Mouse (Mus musculus): ENCODE measurements around the gene Rbm15. TPM values are rescaled to one million over a fixed set of nuclear protein-coding genes. Genes with fewer than 3 reads are reported as not detected.
"Not testable (repeated sequence)": the region's sequence is repeated elsewhere in the genome, so short reads cannot be mapped to it uniquely, and the experiment has no call there.

Rbm15 gene
- total RNA-seq, 4 experiments from 2014 or later, result 30.6 to 48.1 (median 36.7) TPM

DNA sequence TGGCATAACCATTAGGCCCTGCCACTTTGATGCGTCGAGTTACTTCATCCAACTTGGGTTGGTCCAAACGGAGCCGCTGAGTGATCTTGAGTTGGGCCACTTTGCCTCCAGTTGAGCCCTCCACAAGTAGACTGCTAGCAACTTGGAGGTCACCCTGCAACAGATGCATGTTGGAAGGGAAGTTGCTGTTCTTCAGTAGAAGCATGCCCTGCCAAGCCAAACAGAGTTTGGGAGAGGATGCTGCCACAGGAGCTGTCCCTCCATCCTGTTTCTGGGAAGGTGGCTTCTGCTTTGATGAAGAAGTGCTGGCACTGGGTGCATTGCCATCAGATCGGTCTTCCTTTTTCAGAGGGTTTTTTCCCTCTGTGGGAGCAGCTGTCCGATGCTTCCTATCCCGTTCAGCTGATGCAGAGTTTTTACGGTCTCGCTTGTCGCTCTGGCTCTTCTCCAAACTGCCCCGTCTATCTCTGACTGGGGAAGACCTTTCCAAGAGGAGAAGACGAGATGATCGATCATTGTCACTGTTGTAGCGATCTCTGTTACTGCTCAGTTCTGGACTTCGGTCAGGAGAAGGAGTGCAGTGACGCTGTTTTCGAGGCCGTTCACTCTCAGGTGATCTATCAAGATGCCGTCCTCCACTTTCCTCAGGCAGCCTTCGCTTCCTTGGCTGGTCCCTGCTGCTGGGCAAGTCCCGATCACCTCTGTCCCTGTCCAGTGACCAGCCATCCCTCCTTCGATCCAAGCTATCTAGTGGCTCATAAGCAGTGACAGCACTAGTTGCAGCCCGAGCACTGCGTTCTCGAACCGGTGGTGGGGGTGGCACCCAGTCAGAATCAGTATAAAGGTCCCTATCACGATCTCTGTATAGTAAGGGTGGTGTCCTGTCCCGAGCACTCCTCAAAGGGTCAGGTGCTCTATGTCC, 2.7 kb downstream of the Rbm15 start:
- peak; percentile 29 for DNase-seq

DNA sequence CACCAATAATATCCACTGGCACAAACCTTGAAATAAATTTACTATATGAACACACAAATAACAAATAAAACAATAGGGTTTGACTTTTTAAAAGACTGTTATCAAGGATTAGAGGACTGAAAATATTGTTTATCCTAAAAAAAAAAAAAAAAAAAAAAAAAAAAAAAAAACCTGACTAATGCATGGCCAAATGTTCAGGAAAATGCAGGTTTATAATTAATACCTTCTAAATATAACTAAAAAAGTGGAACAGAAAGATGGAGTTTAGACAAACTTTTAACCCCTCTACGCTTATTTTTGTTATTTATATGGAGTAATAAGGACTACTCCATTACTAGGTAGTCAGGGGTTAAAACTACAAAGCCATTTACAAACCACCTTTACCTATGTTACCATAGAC, 7.0 kb downstream of the Rbm15 start:
- no peak for DNase-seq

DNA sequence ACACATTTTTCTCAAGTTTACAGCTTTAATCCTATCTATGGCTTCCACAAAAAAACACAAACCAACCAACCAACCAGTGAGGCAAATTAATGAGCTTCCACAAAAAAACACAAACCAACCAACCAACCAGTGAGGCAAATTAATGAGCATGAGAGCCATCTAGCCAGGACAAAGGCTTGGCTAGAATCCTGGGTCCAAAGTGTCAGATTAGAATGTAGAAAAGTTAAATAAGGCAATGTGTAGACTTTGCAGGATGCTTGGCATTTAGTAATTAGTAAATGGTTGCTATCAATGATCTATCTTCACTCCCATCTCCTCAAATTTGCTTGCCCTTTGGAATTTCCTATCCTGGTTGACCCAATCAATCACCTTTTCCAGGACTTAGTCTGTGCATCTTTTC, 11.7 kb downstream of the Rbm15 start:
- DNase-seq, result no peak

DNA sequence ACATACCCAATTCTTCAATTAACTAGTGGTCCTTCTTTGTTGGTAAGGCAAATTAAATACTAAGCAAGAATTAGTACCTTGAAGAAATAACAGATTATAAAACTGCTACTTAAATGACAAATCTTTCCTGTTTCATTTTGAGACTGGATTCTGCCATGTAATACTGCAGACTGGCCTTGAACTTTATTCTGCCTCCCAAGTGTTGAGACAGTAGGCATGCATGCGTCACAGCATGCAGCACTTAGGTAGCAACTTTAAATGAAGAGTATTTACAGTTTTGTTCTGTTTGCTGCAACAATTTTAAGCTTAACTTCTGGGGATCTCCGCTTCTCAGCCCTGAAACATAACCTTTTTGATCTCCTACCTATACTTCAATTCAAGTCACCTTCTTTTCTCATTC, 12.3 kb downstream of the Rbm15 start:
- DNase-seq, result peak; percentile 31

DNA sequence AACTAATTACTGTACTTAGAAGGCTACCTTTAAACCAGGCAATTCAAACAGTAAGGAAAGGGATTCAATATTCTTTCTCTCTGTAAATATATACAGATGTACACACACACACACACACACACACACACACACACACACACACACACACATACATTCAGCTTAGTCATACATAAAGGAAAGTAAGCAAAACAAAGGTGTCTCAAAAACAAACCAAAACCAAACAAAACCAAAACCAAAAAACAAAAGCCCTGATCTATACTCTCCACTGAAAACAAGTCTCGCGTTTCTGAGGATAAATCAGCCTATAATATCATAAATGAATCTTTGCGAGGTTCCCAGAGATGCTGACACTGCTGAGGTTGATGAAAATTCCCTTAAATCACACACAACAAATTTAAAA, 16.1 kb downstream of the Rbm15 start:
- no peak for DNase-seq

DNA sequence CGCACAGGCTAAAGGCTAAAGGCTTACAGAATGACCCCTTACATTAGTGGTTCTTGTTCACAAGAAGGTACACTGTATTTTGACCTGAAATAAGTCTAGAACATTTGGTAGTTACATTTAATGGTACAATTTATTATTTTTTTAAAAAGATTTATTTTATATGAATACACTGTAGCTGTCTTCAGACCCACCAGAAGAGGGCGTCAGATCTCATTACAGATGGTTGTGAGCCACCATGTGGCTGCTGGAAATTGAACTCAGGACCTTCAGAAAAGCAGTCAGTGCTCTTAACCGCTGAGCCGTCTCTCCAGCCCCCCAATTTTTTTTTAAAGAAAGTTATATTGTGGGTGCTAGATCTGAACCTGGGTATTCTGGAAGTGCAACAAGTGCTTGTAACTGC, 36.6 kb downstream of the Rbm15 start:
- not testable (repeated sequence) for DNase-seq

DNA sequence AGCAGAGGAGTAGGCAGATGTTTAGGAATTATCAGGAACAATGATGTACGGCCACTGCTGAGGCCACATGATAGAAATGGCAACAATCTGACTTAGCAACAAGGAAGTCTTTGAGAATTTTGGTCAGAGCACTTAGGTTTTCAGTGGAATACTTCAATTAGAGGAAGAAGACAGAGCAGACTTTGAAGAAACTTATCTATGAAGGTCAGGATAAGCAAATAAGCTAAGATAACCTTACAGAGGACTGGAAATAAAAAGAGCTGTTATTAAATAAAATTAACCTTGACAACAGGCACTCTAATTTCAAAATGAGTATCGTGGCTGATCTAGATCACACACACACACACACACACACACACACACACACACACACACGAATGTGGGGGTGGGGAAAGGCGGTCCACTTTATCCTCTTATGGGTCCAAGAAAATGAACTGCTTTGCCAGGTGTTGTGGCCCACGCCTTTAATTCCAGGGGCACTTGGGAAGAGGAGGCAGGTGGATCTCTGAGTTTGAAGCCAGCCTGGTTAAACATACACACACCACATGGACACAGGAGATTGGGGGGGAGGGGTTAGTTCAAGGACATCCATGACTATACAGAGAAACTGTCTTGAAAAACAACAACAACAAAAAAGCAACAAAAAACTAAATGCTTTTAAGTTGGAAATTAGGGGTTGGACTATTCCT, 37.7 kb downstream of the Rbm15 start:
- DNase-seq, result no peak

DNA sequence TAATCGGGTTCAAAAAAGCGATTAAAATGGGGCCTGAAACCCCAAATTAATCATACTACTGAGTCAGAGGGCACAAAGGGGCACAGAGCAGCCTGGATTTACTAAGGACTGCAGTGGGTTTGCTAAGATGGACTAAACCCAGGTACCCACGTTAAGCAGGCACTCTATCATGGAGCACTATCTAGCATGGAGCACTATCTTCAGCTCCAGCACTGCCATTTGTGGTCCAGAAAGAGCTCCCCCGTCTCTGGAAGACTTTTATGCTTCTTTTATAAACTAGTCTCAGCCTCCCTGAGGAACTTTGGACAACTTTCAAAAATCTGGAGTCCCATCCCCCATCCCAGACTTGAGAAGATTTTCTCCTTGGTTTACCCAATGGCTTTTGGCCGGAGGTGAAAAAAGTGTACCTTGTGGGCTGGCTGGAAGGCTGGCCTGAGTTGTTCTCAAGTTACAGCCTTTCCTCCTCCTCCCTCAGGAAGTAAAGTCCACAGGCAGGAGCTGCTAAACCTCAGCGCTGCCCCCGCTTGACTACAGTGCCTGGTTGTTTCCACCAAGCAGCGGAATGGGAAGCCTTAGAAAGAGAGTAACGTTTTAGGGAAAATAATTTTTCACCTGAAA, 42.6 kb downstream of the Rbm15 start, which contains the start of gene Slc16a4:
Slc16a4 (plus strand) TSS at position 467 of the 618 bp plus-strand sequence.
- DNase-seq, result no peak

DNA sequence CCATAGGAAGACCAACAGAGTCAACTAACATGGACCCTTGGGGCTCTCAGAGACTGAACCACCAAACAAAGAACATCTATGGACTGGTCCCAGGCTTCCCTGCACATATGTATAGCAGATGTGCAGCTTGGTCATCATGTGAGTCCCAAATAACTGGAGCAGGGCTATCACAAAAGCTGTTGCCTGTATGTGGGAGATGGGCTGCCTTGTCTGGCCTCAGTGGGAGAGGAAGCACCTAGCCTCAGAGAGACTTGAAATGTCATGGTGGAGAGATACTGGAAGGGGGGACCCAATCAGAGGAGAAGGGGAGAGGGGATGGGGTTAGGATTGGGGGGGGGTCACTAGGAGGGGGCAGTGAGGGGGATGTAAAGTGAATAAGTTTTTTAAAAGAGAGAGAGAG, 46.1 kb downstream of the Rbm15 start:
- DNase-seq, result no peak

DNA sequence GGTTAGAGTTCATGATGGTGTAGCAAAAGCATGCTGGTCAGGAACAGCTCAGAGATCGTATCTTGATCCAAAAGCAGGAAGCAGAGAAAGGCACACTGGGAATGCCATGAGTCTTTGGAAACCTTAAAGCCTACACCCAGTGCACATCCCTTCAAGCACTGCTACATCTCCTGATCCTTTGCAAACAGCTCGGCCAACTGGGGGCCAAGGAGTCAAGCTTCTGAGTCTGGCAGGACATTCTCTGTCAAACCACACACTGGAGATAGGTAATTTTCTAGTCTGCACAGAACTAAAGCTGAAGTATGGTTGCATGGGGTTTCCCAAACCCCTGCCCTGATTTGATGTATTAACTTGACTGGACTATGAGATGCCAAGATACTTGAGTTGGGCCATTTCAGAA, 47.4 kb downstream of the Rbm15 start:
- DNase-seq, result no peak

DNA sequence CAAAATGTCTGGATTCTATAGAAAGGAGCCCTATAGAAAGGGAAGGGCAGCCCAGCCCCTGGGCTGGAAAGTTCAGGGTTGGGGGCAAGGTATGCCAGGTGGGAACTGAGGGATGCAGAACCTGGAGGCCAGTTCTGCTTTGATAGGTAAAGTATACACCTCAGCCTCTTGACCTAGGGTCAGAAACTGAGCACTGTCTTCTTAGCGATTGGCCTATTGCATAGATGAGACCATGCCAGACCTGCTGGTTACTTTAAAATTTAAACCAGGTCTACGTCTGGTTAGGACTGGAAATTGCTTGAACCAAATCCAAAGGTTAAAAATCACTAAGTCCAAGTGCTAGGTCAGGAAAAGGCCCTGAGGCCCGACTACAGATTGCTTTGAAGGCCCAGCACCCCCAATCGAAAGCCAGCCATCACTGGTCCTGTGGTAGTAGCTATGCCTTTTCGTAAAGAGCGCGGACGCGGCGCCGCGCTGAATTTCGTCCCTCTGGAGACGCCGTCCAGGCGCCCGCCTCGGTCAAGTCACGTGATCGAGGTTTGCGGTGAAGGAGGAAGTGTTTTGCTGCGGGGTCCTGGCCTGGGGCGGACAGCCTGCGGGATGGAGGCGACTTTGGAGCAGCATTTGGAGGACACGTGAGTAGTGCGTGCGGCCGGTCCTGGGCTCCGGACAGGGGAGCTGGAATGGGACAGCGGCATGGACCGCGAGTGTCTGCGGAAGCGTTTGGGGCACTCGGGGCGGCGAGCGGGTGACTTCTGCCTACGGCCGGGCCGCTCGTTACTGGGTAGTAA, 54.8 kb downstream of the Rbm15 start, which contains the start of gene Lamtor5:
Lamtor5 (plus strand) TSS at position 380 of the 791 bp plus-strand sequence.
- DNase-seq, result peak; percentile 85

DNA sequence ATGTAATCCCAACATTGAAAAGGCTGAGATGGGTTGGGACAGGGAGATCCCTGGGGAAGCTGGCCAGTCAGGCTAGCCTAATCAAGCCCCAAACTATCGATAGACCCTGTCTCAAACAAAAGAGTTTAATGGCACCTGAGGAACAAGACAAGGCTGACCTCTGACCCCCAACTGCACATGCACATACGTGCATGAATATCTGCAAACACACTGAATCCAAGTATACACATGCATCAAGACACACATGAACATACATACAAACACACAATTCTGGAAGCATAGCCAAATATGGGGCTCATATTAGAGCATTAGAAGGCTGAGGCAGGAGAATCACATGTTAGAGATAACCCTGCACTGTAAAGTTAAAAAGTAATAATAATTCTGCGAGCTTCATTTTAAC, 56.8 kb downstream of the Rbm15 start:
- DNase-seq, result no peak

DNA sequence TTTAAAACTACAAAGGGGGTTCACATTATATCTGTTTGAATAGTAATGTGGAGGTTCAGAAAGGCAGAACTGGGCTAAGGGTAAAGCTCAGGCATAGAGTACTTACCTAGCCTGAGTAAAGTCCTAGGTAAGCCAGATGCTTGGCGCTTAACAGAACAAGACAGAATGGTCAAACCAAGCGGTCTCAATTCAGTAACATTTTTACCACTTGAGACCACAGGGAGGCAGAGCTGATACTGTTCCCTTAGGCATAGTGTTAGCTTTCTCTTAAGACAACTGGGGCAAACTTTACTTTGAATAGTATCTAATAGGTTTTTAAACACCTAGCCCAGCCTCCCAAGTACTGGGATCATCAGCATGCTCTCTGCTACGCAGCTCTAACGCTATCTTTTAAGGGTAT, 57.5 kb downstream of the Rbm15 start:
- DNase-seq, result no peak

Other genes with a start within 250 kb of the Rbm15 start
- 1 to 10 TPM in 2 of 4 experiments, under 1 TPM in 2; 0.61 to 2.3 (median 1.1) TPM for gene Kcna2, start 232.5 kb downstream of the Rbm15 start, total RNA-seq (2022)
- not detected for gene Kcna10, start 150.6 kb downstream of the Rbm15 start, total RNA-seq (2022)
- under 1 TPM in 3 of 4 experiments, not detected in 1; 0.20 to 0.31 (median 0.28) TPM for gene Cym, start 111.9 kb downstream of the Rbm15 start, total RNA-seq (2022)
- gene A630076J17Rik, start 103.1 kb downstream of the Rbm15 start, total RNA-seq (2022), result not detected
- 1 to 10 TPM in 1 of 4 experiments, under 1 TPM in 2, not detected in 1; 0.35 to 1.0 (median 0.52) TPM for gene Prok1, start 94.0 kb downstream of the Rbm15 start, total RNA-seq (2022)
- gene Lamtor5, start 54.8 kb downstream of the Rbm15 start, total RNA-seq (2022), result 10 to 100 TPM; 78.3 to 97.4 (median 85.7) TPM
- gene Slc16a4, start 42.4 kb downstream of the Rbm15 start, total RNA-seq (2022), result under 1 TPM; 0.12 to 0.86 (median 0.31) TPM
- gene Kcnc4, start 125.9 kb upstream of the Rbm15 start, total RNA-seq (2022), result 10 to 100 TPM; 10.3 to 19.0 (median 12.7) TPM
- 10 to 100 TPM in 2 of 4 experiments, 1 to 10 TPM in 2; 8.9 to 20.2 (median 13.4) TPM for gene Slc6a17, start 184.3 kb upstream of the Rbm15 start, total RNA-seq (2022)
- not detected for gene Ubl4b, start 221.4 kb upstream of the Rbm15 start, total RNA-seq (2022)

Data from adrenal gland, adult 8-10 months (tissue).